Mouse (Mus musculus) gastrocnemius, adult 8-10 months (tissue): ENCODE measurements around the gene F830045P16Rik. TPM values are rescaled to one million over a fixed set of nuclear protein-coding genes. Genes with fewer than 3 reads are reported as not detected.
"Not testable (repeated sequence)": the region's sequence is repeated elsewhere in the genome, so short reads cannot be mapped to it uniquely, and the experiment has no call there.

Experiments
- DNase-seq, 2 experiments: peaks; one replicate each; pipeline ENCODE4 v3.0.0; 2022; ENCODE audit warnings: low spot score in 2 of 2
- total RNA-seq, 4 experiments: library from RNA; stranded (reverse); gene quantifications; 2 replicates each; pipeline ENCODE4 v1.2.4; 2022

The F830045P16Rik gene
- total RNA-seq, 4 experiments from 2014 or later, result not detected

GRCm38 (mm10) chr2:129502641-129503040 lies 33.8 kb downstream of the F830045P16Rik start:
- peak in 1 of 2 experiments; percentile 12 for DNase-seq

- no peak for DNase-seq
These were observed 46.7 kb downstream of the F830045P16Rik start for GRCm38 (mm10) chr2:129489496-129490285.

- DNase-seq, result no peak
These were observed 53.3 kb downstream of the F830045P16Rik start for GRCm38 (mm10) chr2:129483150-129483549.

GRCm38 (mm10) chr2:129471905-129472304 lies 64.5 kb downstream of the F830045P16Rik start:
- DNase-seq, result no peak

- DNase-seq, result no peak
These were observed 65.6 kb downstream of the F830045P16Rik start for GRCm38 (mm10) chr2:129470839-129471238.

DNA sequence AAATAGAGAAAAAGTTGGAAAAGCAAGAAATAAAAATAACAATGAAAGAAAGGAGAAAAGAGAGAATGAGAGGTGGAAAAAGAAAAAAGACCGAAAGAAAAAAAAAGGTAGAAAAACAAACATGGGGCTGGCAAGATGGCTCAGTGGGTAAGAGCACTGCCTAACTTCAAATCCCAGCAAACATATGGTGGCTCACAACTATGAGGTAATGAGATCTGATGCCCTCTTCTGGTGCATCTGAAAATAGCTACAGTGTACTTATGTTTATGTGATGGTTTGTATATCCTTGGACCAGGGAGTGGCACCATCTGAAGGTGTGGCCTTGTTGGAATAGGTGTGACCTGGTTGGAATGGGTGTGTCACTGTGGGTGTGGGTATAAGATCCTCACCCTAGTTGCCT lies 97.6 kb downstream of the F830045P16Rik start:
- not testable (repeated sequence) for DNase-seq

DNA sequence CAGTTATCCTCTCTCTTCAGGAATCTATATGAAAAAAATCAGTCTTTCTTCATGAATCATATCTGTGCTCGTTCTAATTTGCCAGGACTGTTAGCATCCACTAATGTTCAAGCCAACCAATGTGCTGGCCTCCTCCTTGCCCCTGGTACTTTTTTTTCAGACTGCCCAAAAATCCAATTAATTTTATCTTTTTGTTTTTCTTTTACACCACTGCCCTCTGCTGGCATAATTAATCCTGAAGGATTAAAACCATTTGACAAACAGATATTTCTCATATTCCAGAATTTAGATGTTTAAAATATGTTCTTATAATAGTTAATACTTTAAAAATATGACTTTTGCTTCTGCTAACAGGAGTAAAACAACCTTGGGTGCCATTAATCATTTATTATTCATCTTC lies 101.2 kb downstream of the F830045P16Rik start:
- DNase-seq, result no peak

DNA sequence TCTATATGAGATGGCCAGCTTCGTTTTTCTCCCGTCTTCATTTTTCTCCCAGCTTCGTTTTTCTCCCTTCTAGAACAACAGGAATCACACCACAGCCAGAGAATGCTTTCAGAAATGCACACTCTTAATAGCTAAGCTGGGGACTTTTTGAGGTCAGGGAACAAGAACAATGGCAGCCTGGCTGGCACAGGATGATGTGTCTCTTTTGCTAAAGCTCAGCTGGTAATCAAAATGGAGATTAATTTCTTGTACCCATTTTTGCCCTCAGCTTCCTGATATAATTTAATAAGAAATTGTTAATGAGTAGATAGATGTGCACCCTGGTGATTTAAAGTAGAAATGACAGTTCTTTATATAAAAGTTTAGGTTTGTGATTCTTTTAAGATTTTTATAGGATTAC lies 112.7 kb downstream of the F830045P16Rik start:
- DNase-seq, result no peak

- DNase-seq, result no peak
These were observed 115.4 kb downstream of the F830045P16Rik start for GRCm38 (mm10) chr2:129420897-129421561.

DNA sequence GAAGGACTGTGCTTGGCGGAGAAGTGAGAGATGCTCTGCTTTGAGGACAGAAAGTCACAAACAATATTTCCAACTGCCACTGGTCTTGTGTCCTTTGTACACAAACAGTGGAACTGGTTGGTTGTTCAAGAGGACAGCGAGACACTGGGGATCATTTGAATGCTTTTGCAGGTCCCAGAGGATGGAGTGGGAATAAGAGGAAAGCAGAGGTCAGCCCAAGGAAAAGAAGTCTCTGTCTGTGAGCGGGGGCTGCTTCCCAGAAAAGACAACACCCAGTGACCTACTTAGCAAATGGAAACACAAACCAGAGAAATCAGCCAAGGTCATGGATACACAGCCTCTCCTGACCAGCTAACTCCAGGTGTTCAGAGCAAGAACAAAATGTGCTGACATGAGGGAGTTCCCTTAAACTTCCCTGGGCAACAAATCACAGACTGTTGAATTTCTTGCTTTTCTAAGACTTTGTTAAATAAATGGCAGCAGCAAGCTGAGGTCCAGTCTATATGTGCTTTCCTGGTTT lies 117.0 kb downstream of the F830045P16Rik start:
- no peak for DNase-seq

- DNase-seq, result no peak
These were observed 121.8 kb downstream of the F830045P16Rik start for GRCm38 (mm10) chr2:129414593-129414992.

DNA sequence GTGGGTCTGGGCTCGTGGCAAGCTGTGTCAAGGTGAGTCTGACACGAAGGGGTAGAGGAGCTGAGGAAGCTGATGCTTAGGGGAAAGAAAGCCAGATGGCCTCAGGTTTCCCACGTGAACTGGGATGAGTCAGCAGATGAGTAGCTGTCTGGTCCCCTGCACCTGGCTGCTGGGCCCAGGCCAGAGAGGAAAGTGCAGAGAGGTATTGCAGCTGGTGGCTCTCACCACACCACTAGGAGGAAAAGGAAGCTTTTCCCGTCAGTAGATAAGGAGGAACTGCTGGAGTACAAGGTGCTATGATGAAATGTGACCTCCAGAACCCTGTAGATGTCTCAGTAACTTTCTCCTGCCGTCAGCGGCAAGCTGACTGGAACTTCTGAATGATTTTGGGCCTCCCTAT lies 122.9 kb downstream of the F830045P16Rik start:
- DNase-seq, result no peak

DNA sequence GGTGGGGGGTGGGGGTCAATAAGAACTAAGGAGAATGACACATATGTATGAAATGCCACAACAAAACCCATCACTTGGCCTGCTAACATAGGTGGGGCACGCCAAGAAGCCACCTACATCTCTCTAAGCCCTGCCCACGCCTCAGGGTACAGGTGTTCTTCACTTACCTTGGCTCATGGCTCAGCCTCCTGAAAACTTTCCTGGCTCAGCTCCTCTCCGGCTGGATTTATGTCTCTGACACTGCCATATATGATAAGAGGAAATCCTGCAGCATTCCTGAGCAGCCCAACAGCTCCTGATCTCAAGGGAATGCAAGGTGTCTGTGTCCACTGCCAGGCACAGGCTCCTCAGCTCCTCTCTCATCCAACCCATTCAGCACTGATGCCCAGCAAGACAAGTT lies 124.8 kb downstream of the F830045P16Rik start:
- no peak for DNase-seq

DNA sequence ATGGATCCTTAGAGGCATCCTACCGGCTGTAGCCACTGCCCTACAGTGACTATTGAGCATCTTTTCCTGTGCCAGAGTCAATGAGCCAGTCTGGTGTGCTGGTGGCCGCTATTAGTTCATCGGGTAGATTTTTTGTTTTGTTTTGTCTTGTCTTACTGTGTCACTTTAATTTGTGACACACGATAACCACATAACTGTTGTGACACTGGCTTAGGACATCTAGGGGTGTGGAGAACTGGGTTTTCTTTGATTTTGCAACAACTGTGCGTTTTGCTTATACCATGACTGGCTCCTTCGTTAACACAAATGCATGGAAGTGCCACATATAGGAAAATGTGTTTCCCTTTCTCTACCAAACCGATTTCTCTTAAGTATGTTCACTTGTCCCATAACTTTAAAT lies 126.1 kb downstream of the F830045P16Rik start:
- DNase-seq, result no peak

GRCm38 (mm10) chr2:129408476-129408875 lies 127.9 kb downstream of the F830045P16Rik start:
- peak; percentile 10 for DNase-seq

Other genes with a start within 250 kb of the F830045P16Rik start
- gene Ckap2l, start 239.4 kb downstream of the F830045P16Rik start, total RNA-seq, result not detected
- gene Il1a, start 226.6 kb downstream of the F830045P16Rik start, total RNA-seq, result not detected
- not detected for gene Il1b, start 165.5 kb downstream of the F830045P16Rik start, total RNA-seq
- 1 to 10 TPM; 4.0 to 9.7 (median 5.3) TPM for gene Sirpa, start 56.2 kb upstream of the F830045P16Rik start, total RNA-seq
- not detected for gene Pdyn, start 163.2 kb upstream of the F830045P16Rik start, total RNA-seq